Mouse (Mus musculus): ENCODE data around the gene Ceacam16. TPM values are rescaled to one million over a fixed set of nuclear protein-coding genes. Genes with fewer than 3 reads are reported as not detected.

Gene Ceacam16
- not detected in 2 replicates for polyA plus RNA-seq (2015; fragmentation: Nextera tagmentation; extraction: Ambion mirVana)

GRCm38 (mm10) chr7:19861199-19861598 lies at the start of gene Ceacam16:
Gene Ceacam16 (minus strand): TSS chr7:19861299.
- Histone ChIP-seq H3K4me1 (ENCODE audit: control insufficient read depth, low read depth, low read length) (peaks cover 3% of the 10 kb centered on the region; the same call in 1 of the 2 replicates), H3K27me3 (ENCODE audit: control insufficient read depth, insufficient read depth, low read depth, low read length) (no peaks in the 10 kb centered on the region), H3K9ac (ENCODE audit: low read depth, low read length) (no peak within 1 kb of the TSS), H3K4me3 (ENCODE audit: low read depth, low read length) (no peak within 1 kb of the TSS), H3K36me3 (ENCODE audit: control insufficient read depth, insufficient read depth) (no peaks in the 10 kb centered on the region), H3K4me2 (ENCODE audit: low read depth, low read length) (no peak within 1 kb of the TSS), H3K9me3 (replicated peaks; ENCODE audit: control insufficient read depth, low read length) (no peaks in the 10 kb centered on the region), H3K27ac (ENCODE audit: low read length) (no peak within 1 kb of the TSS)
- ATAC-seq (ENCODE audit: low read depth): no peak
- WGBS (ENCODE audit: insufficient replicate concordance): 57% methylated on average over 9 of the region's 9 CpGs

- no peaks in the 10 kb centered on the region; the same call in 1 of the 2 replicates for H3K36me3 ChIP-seq (ENCODE audit: control insufficient read depth, insufficient read depth)
- H3K4me1 ChIP-seq (ENCODE audit: control insufficient read depth, low read depth, low read length): no peaks in the 10 kb centered on the region
- H3K4me2 ChIP-seq (ENCODE audit: low read depth, low read length): no peak overlapping the region
- H3K9me3 ChIP-seq (replicated peaks; ENCODE audit: control insufficient read depth, low read length): no peaks in the 10 kb centered on the region
- H3K27ac ChIP-seq (ENCODE audit: low read length): no peak overlapping the region
- H3K9ac ChIP-seq (ENCODE audit: low read depth, low read length): no peak overlapping the region
- WGBS (ENCODE audit: insufficient replicate concordance): 40% methylated on average over 21 of the region's 21 CpGs
- H3K27me3 ChIP-seq (ENCODE audit: control insufficient read depth, insufficient read depth, low read depth, low read length): no peaks in the 10 kb centered on the region
- ATAC-seq (ENCODE audit: low read depth): no peak
- H3K4me3 ChIP-seq (ENCODE audit: low read depth, low read length): no peak overlapping the region
Measured at GRCm38 (mm10) chr7:19910421-19911291, 49.6 kb upstream of the Ceacam16 start.

GRCm38 (mm10) chr7:19889881-19890280 lies 28.8 kb upstream of the Ceacam16 start:
- Histone ChIP-seq H3K27me3 (ENCODE audit: control insufficient read depth, insufficient read depth, low read depth, low read length) (no peaks in the 10 kb centered on the region), H3K4me3 (ENCODE audit: low read depth, low read length) (no peak overlapping the region), H3K36me3 (ENCODE audit: control insufficient read depth, insufficient read depth) (no peaks in the 10 kb centered on the region), H3K9me3 (replicated peaks; ENCODE audit: control insufficient read depth, low read length) (no peaks in the 10 kb centered on the region), H3K9ac (ENCODE audit: low read depth, low read length) (no peak overlapping the region), H3K27ac (ENCODE audit: low read length) (no peak overlapping the region), H3K4me1 (ENCODE audit: control insufficient read depth, low read depth, low read length) (no peaks in the 10 kb centered on the region), H3K4me2 (ENCODE audit: low read depth, low read length) (no peak overlapping the region)
- WGBS (ENCODE audit: insufficient replicate concordance): 28% methylated on average over 8 of the region's 8 CpGs
- ATAC-seq (ENCODE audit: low read depth): no peak

- WGBS (ENCODE audit: insufficient replicate concordance): 40% methylated on average over 7 of the region's 7 CpGs
- Histone ChIP-seq H3K9me3 (replicated peaks; ENCODE audit: control insufficient read depth, low read length) (no peaks in the 10 kb centered on the region), H3K27me3 (ENCODE audit: control insufficient read depth, insufficient read depth, low read depth, low read length) (no peaks in the 10 kb centered on the region), H3K4me1 (ENCODE audit: control insufficient read depth, low read depth, low read length) (no peaks in the 10 kb centered on the region), H3K27ac (ENCODE audit: low read length) (no peak within 1 kb of the TSS), H3K9ac (ENCODE audit: low read depth, low read length) (no peak within 1 kb of the TSS), H3K4me3 (ENCODE audit: low read depth, low read length) (no peak within 1 kb of the TSS), H3K4me2 (ENCODE audit: low read depth, low read length) (no peak within 1 kb of the TSS), H3K36me3 (ENCODE audit: control insufficient read depth, insufficient read depth) (no peaks in the 10 kb centered on the region)
- ATAC-seq (ENCODE audit: low read depth): no peak
Measured at GRCm38 (mm10) chr7:19887849-19888248, 26.8 kb upstream of the Ceacam16 start, which contains the start of gene Ceacam19. Gene Ceacam19 (minus strand): TSS chr7:19887965.

GRCm38 (mm10) chr7:19880754-19881153 lies 19.7 kb upstream of the Ceacam16 start:
- no peak overlapping the region for H3K27ac ChIP-seq (ENCODE audit: low read length)
- 74% methylated on average over 8 of the region's 8 CpGs for WGBS (ENCODE audit: insufficient replicate concordance)
- ATAC-seq (ENCODE audit: low read depth): no peak

GRCm38 (mm10) chr7:19876781-19877425 lies 15.8 kb upstream of the Ceacam16 start:
- Histone ChIP-seq H3K27me3 (ENCODE audit: control insufficient read depth, insufficient read depth, low read depth, low read length) (no peaks in the 10 kb centered on the region), H3K36me3 (ENCODE audit: control insufficient read depth, insufficient read depth) (no peaks in the 10 kb centered on the region), H3K9me3 (replicated peaks; ENCODE audit: control insufficient read depth, low read length) (no peaks in the 10 kb centered on the region), H3K4me2 (ENCODE audit: low read depth, low read length) (no peak overlapping the region), H3K4me3 (ENCODE audit: low read depth, low read length) (no peak overlapping the region), H3K27ac (ENCODE audit: low read length) (no peak overlapping the region), H3K4me1 (ENCODE audit: control insufficient read depth, low read depth, low read length) (peaks cover 6% of the 10 kb centered on the region; the same call in 1 of the 2 replicates), H3K9ac (ENCODE audit: low read depth, low read length) (no peak overlapping the region)
- 0 out of 2 replicates have a peak, but pooled peaks have one; percentile 31 for ATAC-seq (ENCODE audit: low read depth)
- WGBS (ENCODE audit: insufficient replicate concordance): 19% methylated on average over 14 of the region's 14 CpGs

More at GRCm38 (mm10) chr7:19880754-19881153, 19.7 kb upstream of the Ceacam16 start:
- no peak overlapping the region for H3K4me3 ChIP-seq (ENCODE audit: low read depth, low read length)
- no peaks in the 10 kb centered on the region for H3K9me3 ChIP-seq (replicated peaks; ENCODE audit: control insufficient read depth, low read length)
- H3K27me3 ChIP-seq (ENCODE audit: control insufficient read depth, insufficient read depth, low read depth, low read length): no peaks in the 10 kb centered on the region
- H3K36me3 ChIP-seq (ENCODE audit: control insufficient read depth, insufficient read depth): no peaks in the 10 kb centered on the region
- H3K4me1 ChIP-seq (ENCODE audit: control insufficient read depth, low read depth, low read length): peaks cover 5% of the 10 kb centered on the region; the same call in 1 of the 2 replicates
- no peak overlapping the region for H3K9ac ChIP-seq (ENCODE audit: low read depth, low read length)
- no peak overlapping the region for H3K4me2 ChIP-seq (ENCODE audit: low read depth, low read length)

GRCm38 (mm10) chr7:19875948-19876682 lies 15.0 kb upstream of the Ceacam16 start:
- Histone ChIP-seq H3K4me2 (ENCODE audit: low read depth, low read length) (no peak overlapping the region), H3K4me3 (ENCODE audit: low read depth, low read length) (no peak overlapping the region), H3K27ac (ENCODE audit: low read length) (no peak overlapping the region), H3K9me3 (replicated peaks; ENCODE audit: control insufficient read depth, low read length) (no peaks in the 10 kb centered on the region), H3K27me3 (ENCODE audit: control insufficient read depth, insufficient read depth, low read depth, low read length) (no peaks in the 10 kb centered on the region), H3K36me3 (ENCODE audit: control insufficient read depth, insufficient read depth) (no peaks in the 10 kb centered on the region), H3K9ac (ENCODE audit: low read depth, low read length) (no peak overlapping the region), H3K4me1 (ENCODE audit: control insufficient read depth, low read depth, low read length) (peaks cover 9% of the 10 kb centered on the region)
- 23% methylated on average over 13 of the region's 13 CpGs for WGBS (ENCODE audit: insufficient replicate concordance)
- ATAC-seq (ENCODE audit: low read depth): peak; percentile 25; the same call in 1 of the 2 replicates

GRCm38 (mm10) chr7:19871943-19872601 lies 11.0 kb upstream of the Ceacam16 start:
- Histone ChIP-seq H3K27ac (ENCODE audit: low read length) (no peak overlapping the region), H3K9me3 (replicated peaks; ENCODE audit: control insufficient read depth, low read length) (no peaks in the 10 kb centered on the region), H3K9ac (ENCODE audit: low read depth, low read length) (no peak overlapping the region), H3K4me2 (ENCODE audit: low read depth, low read length) (no peak overlapping the region), H3K27me3 (ENCODE audit: control insufficient read depth, insufficient read depth, low read depth, low read length) (no peaks in the 10 kb centered on the region), H3K4me3 (ENCODE audit: low read depth, low read length) (no peak overlapping the region), H3K36me3 (ENCODE audit: control insufficient read depth, insufficient read depth) (no peaks in the 10 kb centered on the region), H3K4me1 (ENCODE audit: control insufficient read depth, low read depth, low read length) (peaks cover 11% of the 10 kb centered on the region)
- 18% methylated on average over 5 of the region's 5 CpGs for WGBS (ENCODE audit: insufficient replicate concordance)
- no peak for ATAC-seq (ENCODE audit: low read depth)

All from liver, embryonic 16.5 days (tissue).